Mouse (Mus musculus): ENCODE results near the gene Mapk1ip1l. TPM values are rescaled to one million over a fixed set of nuclear protein-coding genes. Genes with fewer than 3 reads are reported as not detected.

Mapk1ip1l gene
- polyA plus RNA-seq (2016; fragmentation: Nextera tagmentation; extraction: Ambion mirVana) = 72.0 and 104 TPM in 2 replicates

DNA sequence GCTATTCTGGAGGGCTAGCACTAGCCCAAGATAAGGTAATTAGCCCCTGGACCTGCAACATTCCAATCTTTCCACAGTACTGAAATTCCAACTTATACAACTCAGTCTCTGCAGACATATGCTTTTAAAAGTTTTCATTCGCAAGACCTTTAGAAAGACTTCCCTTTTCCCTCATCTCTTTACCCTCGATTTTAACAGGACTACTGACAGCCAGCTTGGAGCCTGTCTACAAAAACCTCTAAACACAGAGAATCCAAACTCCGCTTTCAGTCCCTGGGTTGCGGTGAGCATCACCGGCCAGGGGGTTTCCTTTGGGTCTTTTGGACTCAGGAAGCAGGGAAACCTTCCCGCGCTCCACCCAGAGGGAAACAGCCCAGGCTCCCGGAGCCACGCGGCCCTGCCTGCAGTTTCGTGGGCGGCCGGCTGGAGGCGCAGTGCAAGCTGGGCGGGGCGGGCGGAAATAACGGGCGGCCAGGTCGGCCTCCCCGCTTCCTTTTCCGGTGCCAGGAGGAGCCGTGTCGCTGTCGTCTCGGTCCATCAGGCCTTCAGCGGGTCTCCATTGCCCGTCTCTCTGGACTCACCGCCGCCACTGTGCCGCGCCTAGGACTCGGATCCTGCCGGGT is at the start of gene Mapk1ip1l:
Mapk1ip1l (plus strand) TSS at position 482 of the 623 bp plus-strand sequence.
- Histone ChIP-seq H3K27ac (peak within 1 kb of the TSS; percentile 100), H3K9me3 (no peaks in the 10 kb centered on the region), H3K4me1 (replicated peaks) (peaks cover 23% of the 10 kb centered on the region), H3K36me3 (peaks cover 28% of the 10 kb centered on the region), H3K27me3 (ENCODE audit: insufficient read depth, poor library complexity, severe bottlenecking) (no peaks in the 10 kb centered on the region), H3K4me3 (peak within 1 kb of the TSS; percentile 99)
- WGBS = 2% methylated on average over 34 of the region's 34 CpGs
- peak; percentile 95 for DNase-seq (ENCODE audit: low spot score)

DNA sequence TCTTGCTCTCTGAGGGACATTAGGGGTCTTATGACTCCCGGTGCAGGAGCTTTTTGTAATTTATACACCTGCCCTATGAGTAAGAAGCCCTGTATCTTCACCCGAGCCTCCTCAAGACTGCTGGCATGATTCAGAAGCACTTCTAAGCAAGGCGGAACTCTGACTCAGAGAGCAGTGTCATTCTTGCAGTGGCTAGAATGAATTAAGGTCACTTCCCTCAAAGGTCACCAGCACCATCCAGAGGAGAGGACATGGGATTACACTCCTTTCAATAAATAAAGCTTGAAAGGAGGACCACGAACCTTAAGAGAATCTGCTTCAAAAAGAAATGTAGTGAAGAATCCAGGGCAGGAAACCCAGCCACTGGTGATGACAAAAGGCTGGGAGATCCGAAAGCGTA is 48.2 kb upstream of the Mapk1ip1l start:
- H3K4me1 ChIP-seq (replicated peaks) = no peaks in the 10 kb centered on the region
- 88% methylated on average over 6 of the region's 6 CpGs for WGBS
- H3K27me3 ChIP-seq (ENCODE audit: insufficient read depth, poor library complexity, severe bottlenecking) = no peaks in the 10 kb centered on the region
- H3K36me3 ChIP-seq = peaks cover 94% of the 10 kb centered on the region
- DNase-seq (ENCODE audit: low spot score) = no peak
- H3K4me3 ChIP-seq = no peak overlapping the region
- H3K27ac ChIP-seq = no peak overlapping the region
- H3K9me3 ChIP-seq = no peaks in the 10 kb centered on the region

- peaks cover 89% of the 10 kb centered on the region for H3K36me3 ChIP-seq
- WGBS = 97% methylated on average over 3 of the region's 3 CpGs
Observed at GRCm38 (mm10) chr14:47264866-47265265, 33.2 kb upstream of the Mapk1ip1l start.

GRCm38 (mm10) chr14:47265829-47266228 is 32.2 kb upstream of the Mapk1ip1l start:
- no peaks in the 10 kb centered on the region for H3K4me1 ChIP-seq (replicated peaks)
- DNase-seq (ENCODE audit: low spot score) = no peak
- 94% methylated on average over 8 of the region's 8 CpGs for WGBS
- H3K36me3 ChIP-seq = peaks cover 89% of the 10 kb centered on the region
- no peaks in the 10 kb centered on the region for H3K27me3 ChIP-seq (ENCODE audit: insufficient read depth, poor library complexity, severe bottlenecking)
- H3K9me3 ChIP-seq = no peaks in the 10 kb centered on the region
- H3K4me3 ChIP-seq = no peak overlapping the region
- H3K27ac ChIP-seq = no peak overlapping the region

More at GRCm38 (mm10) chr14:47264866-47265265, 33.2 kb upstream of the Mapk1ip1l start:
- no peak overlapping the region for H3K27ac ChIP-seq
- H3K4me3 ChIP-seq = no peak overlapping the region
- no peak for DNase-seq (ENCODE audit: low spot score)
- H3K27me3 ChIP-seq (ENCODE audit: insufficient read depth, poor library complexity, severe bottlenecking) = no peaks in the 10 kb centered on the region
- no peaks in the 10 kb centered on the region for H3K9me3 ChIP-seq
- no peaks in the 10 kb centered on the region for H3K4me1 ChIP-seq (replicated peaks)

DNA sequence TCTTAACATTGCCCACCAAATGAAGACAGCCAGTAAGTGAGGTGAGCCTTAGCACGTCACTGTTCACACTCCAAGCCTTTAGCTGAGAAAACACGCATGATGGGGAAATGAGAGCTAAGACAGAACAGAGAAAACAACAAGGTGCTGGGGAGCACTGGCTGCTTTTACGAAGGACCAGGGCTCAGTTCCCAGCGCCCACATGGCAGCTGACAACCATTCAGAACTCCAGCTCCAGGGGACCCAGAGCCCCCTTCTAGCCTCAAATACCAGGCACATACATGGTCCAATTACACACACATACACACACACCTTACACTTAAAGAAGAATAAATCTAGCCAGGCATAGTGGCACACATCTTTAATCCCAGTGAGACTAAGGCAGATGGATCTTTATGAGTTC is 29.0 kb upstream of the Mapk1ip1l start:
- Histone ChIP-seq H3K4me3 (no peak overlapping the region), H3K36me3 (peaks cover 99% of the 10 kb centered on the region), H3K9me3 (no peaks in the 10 kb centered on the region), H3K27ac (no peak overlapping the region), H3K27me3 (ENCODE audit: insufficient read depth, poor library complexity, severe bottlenecking) (no peaks in the 10 kb centered on the region), H3K4me1 (replicated peaks) (no peaks in the 10 kb centered on the region)
- DNase-seq (ENCODE audit: low spot score) = no peak
- 98% methylated on average over 4 of the region's 4 CpGs for WGBS

GRCm38 (mm10) chr14:47269706-47270105 is 28.4 kb upstream of the Mapk1ip1l start:
- Histone ChIP-seq H3K4me1 (replicated peaks) (peaks cover 2% of the 10 kb centered on the region), H3K4me3 (no peak overlapping the region), H3K9me3 (no peaks in the 10 kb centered on the region), H3K27me3 (ENCODE audit: insufficient read depth, poor library complexity, severe bottlenecking) (no peaks in the 10 kb centered on the region), H3K27ac (no peak overlapping the region), H3K36me3 (peaks cover 99% of the 10 kb centered on the region)
- DNase-seq (ENCODE audit: low spot score) = no peak
- 93% methylated on average over 2 of the region's 2 CpGs for WGBS

DNA sequence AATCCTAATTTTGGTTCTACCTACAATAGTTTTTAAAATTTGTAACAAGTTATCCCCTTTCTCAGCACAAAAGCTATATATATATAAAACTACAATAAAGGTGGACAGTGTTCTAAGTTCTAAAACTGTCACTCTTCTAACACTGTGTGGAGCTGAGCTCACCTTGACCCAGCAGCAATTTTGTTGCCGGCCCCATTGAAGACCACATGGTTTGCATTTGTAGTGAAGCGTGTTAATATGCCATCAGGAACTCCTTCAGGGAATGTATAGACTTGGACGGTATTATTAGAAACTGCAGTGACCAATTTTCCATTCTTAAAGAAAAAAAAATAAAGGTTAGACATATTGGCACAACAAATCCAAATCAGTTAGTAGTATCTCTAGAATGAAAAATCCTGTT is 24.3 kb upstream of the Mapk1ip1l start:
- no peaks in the 10 kb centered on the region for H3K27me3 ChIP-seq (ENCODE audit: insufficient read depth, poor library complexity, severe bottlenecking)
- 83% methylated on average over 3 of the region's 3 CpGs for WGBS
- peaks cover 59% of the 10 kb centered on the region for H3K36me3 ChIP-seq
- H3K27ac ChIP-seq = no peak overlapping the region
- H3K4me1 ChIP-seq (replicated peaks) = peaks cover 22% of the 10 kb centered on the region
- H3K4me3 ChIP-seq = no peak overlapping the region
- no peaks in the 10 kb centered on the region for H3K9me3 ChIP-seq
- no peak for DNase-seq (ENCODE audit: low spot score)

DNA sequence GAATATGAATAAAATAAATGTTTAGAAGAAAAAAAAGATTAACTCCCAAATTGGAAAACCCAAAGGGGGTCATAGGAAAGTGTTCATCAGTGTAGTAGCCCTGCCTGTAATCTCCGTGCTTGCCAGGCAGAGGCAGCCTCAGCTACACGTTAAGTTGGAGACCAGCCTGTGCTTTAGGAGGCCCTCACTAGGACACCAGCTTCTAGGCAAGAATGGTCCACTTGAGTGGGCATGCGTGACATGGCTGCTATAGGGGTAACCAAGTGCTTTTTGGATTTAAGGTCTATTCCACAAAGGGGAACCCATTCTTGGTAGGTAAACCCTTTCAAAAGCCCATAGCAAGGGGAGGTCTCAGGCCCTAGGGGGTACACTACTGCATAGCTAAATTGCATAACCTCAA is 22.6 kb upstream of the Mapk1ip1l start:
- WGBS = 34% methylated on average over 3 of the region's 3 CpGs
- peak; percentile 16 for DNase-seq (ENCODE audit: low spot score)
- Histone ChIP-seq H3K9me3 (no peaks in the 10 kb centered on the region), H3K27ac (peak overlapping the region; percentile 51; the same call in 1 of the 2 replicates), H3K36me3 (peaks cover 50% of the 10 kb centered on the region), H3K4me3 (peak overlapping the region; percentile 83), H3K4me1 (replicated peaks) (peaks cover 22% of the 10 kb centered on the region), H3K27me3 (ENCODE audit: insufficient read depth, poor library complexity, severe bottlenecking) (no peaks in the 10 kb centered on the region)

DNA sequence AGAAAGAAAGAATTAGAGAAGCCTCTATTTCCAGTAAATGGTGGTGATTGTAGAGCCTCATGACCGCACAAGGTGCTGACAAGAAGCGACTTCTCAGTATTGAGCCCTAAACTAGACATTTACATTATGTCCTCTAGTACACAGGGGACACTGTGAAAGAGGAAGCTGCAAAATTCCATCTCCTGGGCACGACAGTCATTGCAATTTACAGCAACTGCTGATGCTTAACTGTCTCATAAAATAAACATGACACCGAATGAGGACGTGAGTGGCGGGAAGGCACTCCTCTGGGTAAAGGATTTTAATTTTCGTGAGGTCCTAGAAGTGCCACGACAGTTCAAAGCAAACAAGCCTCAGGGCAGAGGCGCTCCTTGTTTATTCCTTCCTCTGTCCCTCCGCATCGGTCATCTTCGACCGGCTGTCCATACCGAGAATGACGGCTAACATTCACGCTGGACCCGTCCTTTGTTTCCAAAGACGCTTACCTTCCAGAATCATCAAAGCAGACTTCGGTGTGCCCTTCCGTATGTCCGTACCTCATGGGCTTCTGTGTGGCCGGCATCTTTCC is 21.9 kb upstream of the Mapk1ip1l start:
- 2% methylated on average over 22 of the region's 22 CpGs for WGBS
- Histone ChIP-seq H3K4me3 (peak overlapping the region; percentile 83), H3K36me3 (peaks cover 43% of the 10 kb centered on the region), H3K4me1 (replicated peaks) (peaks cover 22% of the 10 kb centered on the region), H3K9me3 (no peaks in the 10 kb centered on the region), H3K27me3 (ENCODE audit: insufficient read depth, poor library complexity, severe bottlenecking) (no peaks in the 10 kb centered on the region), H3K27ac (peak overlapping the region; percentile 97)
- no peak for DNase-seq (ENCODE audit: low spot score)

DNA sequence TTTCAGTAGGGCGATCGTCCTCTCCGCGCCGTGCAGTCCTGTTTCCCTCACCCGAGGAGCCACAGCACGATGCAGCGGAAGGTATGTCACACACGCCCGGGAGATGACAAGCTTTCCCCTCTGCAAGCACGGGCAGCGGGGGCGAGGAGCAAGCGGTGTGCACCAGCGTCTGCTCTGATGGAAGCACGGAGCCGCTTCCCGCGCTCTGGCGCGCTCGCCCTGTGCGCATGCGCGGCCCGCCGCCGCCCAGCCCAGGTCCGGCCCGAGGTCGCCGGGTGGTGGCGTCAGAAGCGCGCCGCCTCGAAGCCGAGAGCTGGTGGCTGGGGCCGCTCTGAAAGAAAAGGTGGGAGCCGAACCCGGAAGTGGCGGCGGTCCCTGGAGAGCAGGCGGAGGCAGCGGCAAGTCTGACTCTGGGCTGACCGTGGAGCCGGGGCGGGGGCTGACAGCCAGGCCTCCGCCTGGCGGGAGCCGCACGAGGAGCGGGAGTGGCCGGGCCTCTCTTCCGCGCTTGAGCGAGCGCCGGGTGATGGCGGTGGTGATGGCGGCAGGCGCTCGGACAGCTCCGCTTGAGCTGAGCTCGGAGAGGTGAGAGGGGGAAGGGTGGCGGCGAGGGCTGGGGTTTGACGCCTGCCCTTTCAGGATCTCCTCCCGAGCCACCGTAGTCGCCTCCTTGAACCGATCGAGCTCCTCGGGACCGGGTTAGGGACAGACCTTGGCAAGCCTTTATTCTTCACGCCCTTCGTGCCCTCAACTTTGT is 21.3 kb upstream of the Mapk1ip1l start, which contains the start of the genes Wdhd1 and Socs4:
Wdhd1 (minus strand) TSS at position 221 of the 757 bp plus-strand sequence.
Socs4 (plus strand) TSS at position 295 of the 757 bp plus-strand sequence.
- Histone ChIP-seq H3K27ac (peak within 1 kb of the TSS; percentile 97), H3K36me3 (peaks cover 36% of the 10 kb centered on the region), H3K27me3 (ENCODE audit: insufficient read depth, poor library complexity, severe bottlenecking) (no peaks in the 10 kb centered on the region), H3K9me3 (no peaks in the 10 kb centered on the region), H3K4me3 (peak within 1 kb of the TSS; percentile 83), H3K4me1 (replicated peaks) (peaks cover 22% of the 10 kb centered on the region)
- peak; percentile 96 for DNase-seq (ENCODE audit: low spot score)
- under 1% methylated on average over 77 of the region's 77 CpGs for WGBS

DNA sequence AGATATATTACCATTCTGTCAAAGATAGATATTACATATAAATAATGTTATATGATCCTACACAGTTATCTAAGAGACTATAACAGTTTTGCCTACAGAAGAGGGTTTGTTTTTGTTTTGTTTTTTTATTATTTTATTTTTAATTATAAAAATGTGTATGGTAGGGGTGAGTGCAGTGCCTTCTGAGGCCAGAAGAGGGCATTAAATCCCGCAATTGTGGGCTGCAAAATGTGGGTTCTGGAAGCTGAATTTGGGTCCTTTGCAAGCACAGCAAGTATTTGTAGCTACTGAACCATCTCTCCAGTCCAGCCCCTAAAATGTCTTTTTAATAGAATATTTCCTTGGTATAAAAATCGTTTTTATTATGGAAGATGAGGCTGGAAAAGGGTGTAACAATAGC is 19.0 kb upstream of the Mapk1ip1l start:
- no peak for DNase-seq (ENCODE audit: low spot score)
- WGBS = 79% methylated on average over 2 of the region's 2 CpGs
- Histone ChIP-seq H3K4me3 (no peak overlapping the region), H3K27me3 (ENCODE audit: insufficient read depth, poor library complexity, severe bottlenecking) (no peaks in the 10 kb centered on the region), H3K36me3 (peaks cover 14% of the 10 kb centered on the region), H3K4me1 (replicated peaks) (peaks cover 22% of the 10 kb centered on the region), H3K27ac (no peak overlapping the region), H3K9me3 (no peaks in the 10 kb centered on the region)

DNA sequence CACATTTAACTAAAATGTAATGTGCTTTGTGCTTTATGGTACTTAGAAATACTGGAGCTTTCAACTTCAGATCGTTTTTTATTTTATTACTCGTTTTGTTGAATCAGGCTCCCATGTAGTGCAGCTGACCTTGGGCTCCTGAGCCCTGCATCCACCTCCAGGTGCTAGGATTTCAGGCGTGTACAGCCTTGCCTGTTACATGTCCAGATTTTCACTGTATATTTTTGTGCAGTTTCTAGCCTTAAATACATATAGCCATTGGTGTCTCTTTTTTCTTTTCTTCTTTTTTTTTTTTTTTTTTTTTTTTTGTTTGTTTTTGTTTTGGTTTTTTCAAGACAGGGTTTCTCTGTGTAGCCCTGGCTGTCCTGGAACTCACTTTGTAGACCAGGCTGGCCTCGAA is 16.5 kb upstream of the Mapk1ip1l start:
- peaks cover 14% of the 10 kb centered on the region for H3K36me3 ChIP-seq
- H3K27ac ChIP-seq = no peak overlapping the region
- H3K4me3 ChIP-seq = no peak overlapping the region
- H3K9me3 ChIP-seq = no peaks in the 10 kb centered on the region
- H3K27me3 ChIP-seq (ENCODE audit: insufficient read depth, poor library complexity, severe bottlenecking) = no peaks in the 10 kb centered on the region
- WGBS = 94% methylated on average over 4 of the region's 4 CpGs
- DNase-seq (ENCODE audit: low spot score) = no peak
- peaks cover 9% of the 10 kb centered on the region for H3K4me1 ChIP-seq (replicated peaks)

- Histone ChIP-seq H3K9me3 (no peaks in the 10 kb centered on the region), H3K4me1 (replicated peaks) (no peaks in the 10 kb centered on the region), H3K27ac (no peak overlapping the region), H3K36me3 (peaks cover 14% of the 10 kb centered on the region), H3K27me3 (ENCODE audit: insufficient read depth, poor library complexity, severe bottlenecking) (no peaks in the 10 kb centered on the region), H3K4me3 (no peak overlapping the region)
- WGBS = 95% methylated on average over 7 of the region's 7 CpGs
- DNase-seq (ENCODE audit: low spot score) = no peak
Observed at GRCm38 (mm10) chr14:47283568-47283967, 14.5 kb upstream of the Mapk1ip1l start.
